Mouse (Mus musculus) cerebellum, adult 11-12 months (tissue): ENCODE data around the gene Hectd1.

ENCODE experiments used
- DNase-seq: peaks from one replicate; pipeline ENCODE4 v3.0.0; 2022

The Hectd1 gene

GRCm38 (mm10) chr12:51699623-51700393 lies 129.5 kb downstream of the Hectd1 start:
- no peak for DNase-seq

GRCm38 (mm10) chr12:51696157-51696556 lies 133.2 kb downstream of the Hectd1 start:
- no peak for DNase-seq

- no peak for DNase-seq
These were observed 134.4 kb downstream of the Hectd1 start for GRCm38 (mm10) chr12:51694966-51695365.

GRCm38 (mm10) chr12:51694096-51694495 lies 135.2 kb downstream of the Hectd1 start:
- DNase-seq: no peak
